Mouse (Mus musculus) heart, postnatal 10 days (tissue): Measurements from ENCODE around the gene Dram2. TPM values are rescaled to one million over a fixed set of nuclear protein-coding genes. Genes with fewer than 3 reads are reported as not detected.

ENCODE experiments used
- total RNA-seq, 2 experiments: library from RNA; stranded (reverse); gene quantifications; 2 replicates each; pipeline ENCODE4 v1.2.3; 2021

The Dram2 gene
- total RNA-seq, 2 experiments from 2014 or later: 91.4 to 101 TPM

Other genes starting within 250 kb of the Dram2 start
- not detected for gene Chil6, start 141.6 kb upstream of the Dram2 start, total RNA-seq
- under 1 TPM; 0.48 to 0.52 TPM for gene Dennd2d, start 65.4 kb upstream of the Dram2 start, total RNA-seq
- gene Cept1, start within 50 bp of the Dram2 start, total RNA-seq: 10 to 100 TPM; 20.4 to 21.9 TPM
- 10 to 100 TPM; 12.3 to 13.6 TPM for gene Lrif1, start 137.2 kb downstream of the Dram2 start, total RNA-seq
- 1 to 10 TPM; 2.9 to 4.6 TPM for gene Cd53, start 242.4 kb downstream of the Dram2 start, total RNA-seq